Mouse (Mus musculus) midbrain, embryonic 10.5 days (tissue): ENCODE measurements around the gene Alg12. TPM values are rescaled to one million over a fixed set of nuclear protein-coding genes. Genes with fewer than 3 reads are reported as not detected.
"Not testable (repeated sequence)": the region's sequence is repeated elsewhere in the genome, so short reads cannot be mapped to it uniquely, and the experiment has no call there.

ENCODE experiments used
- DNase-seq: peaks from one replicate; pipeline ENCODE4 v3.0.0-alpha.2; 2017; ENCODE audit warnings: low spot score
- H3K27ac ChIP-seq: fragments of 300-500 bp; sonication (generic); replicated peaks from 2 replicates; pipeline ENCODE4 v1.5.1; 2016; ENCODE audit warnings: mild to moderate bottlenecking
- H3K27me3 ChIP-seq: fragments of 300-500 bp; sonication (generic); 2 replicates; pipeline ENCODE4 v1.6.1; 2016; ENCODE audit warnings: low read depth, mild to moderate bottlenecking; ENCODE audit not compliant: poor library complexity, severe bottlenecking
- H3K36me3 ChIP-seq: fragments of 300-500 bp; sonication (generic); 2 replicates; pipeline ENCODE4 v1.6.1; 2016; ENCODE audit warnings: mild to moderate bottlenecking, moderate library complexity
- H3K4me1 ChIP-seq: fragments of 300-500 bp; sonication (generic); 2 replicates; pipeline ENCODE4 v1.6.1; 2016
- H3K4me3 ChIP-seq: fragments of 300-500 bp; sonication (generic); 2 replicates; pipeline ENCODE4 v1.5.1; 2016; ENCODE audit warnings: mild to moderate bottlenecking, moderate library complexity
- H3K9me3 ChIP-seq: fragments of 300-500 bp; sonication (generic); replicated peaks from 2 replicates; pipeline ENCODE4 v1.6.1; 2016; ENCODE audit warnings: mild to moderate bottlenecking
- WGBS: fragments of 180-500 bp; shearing (Covaris S2); methylation state at CpG from one replicate; pipeline ENCODE4 v1.1.7; 2016; 5-methylcytosine and 5-hydroxymethylcytosine counted together
- polyA plus RNA-seq: library from polyadenylated mRNA; unstranded; fragments of >200 nt; fragmentation: Nextera tagmentation; extraction: Ambion mirVana; gene quantifications from 2 replicates; pipeline ENCODE4 v1.2.1, GENCODE M21; 2016

Alg12 gene
- polyA plus RNA-seq, 1 experiment from 2014 or later, result 11.7 TPM

GRCm38 (mm10) chr15:88799950-88800371 is 19.2 kb downstream of the Alg12 start:
- DNase-seq, result no peak
- no peaks in the 10 kb centered on the region for H3K9me3 ChIP-seq
- H3K27me3 ChIP-seq, result no peaks in the 10 kb centered on the region
- H3K36me3 ChIP-seq, result peaks cover 14% of the 10 kb centered on the region
- no peaks in the 10 kb centered on the region for H3K4me1 ChIP-seq
- H3K27ac ChIP-seq, result no peak overlapping the region
- 91% methylated on average over 11 of the region's 11 CpGs for WGBS
- no peak overlapping the region for H3K4me3 ChIP-seq

DNA sequence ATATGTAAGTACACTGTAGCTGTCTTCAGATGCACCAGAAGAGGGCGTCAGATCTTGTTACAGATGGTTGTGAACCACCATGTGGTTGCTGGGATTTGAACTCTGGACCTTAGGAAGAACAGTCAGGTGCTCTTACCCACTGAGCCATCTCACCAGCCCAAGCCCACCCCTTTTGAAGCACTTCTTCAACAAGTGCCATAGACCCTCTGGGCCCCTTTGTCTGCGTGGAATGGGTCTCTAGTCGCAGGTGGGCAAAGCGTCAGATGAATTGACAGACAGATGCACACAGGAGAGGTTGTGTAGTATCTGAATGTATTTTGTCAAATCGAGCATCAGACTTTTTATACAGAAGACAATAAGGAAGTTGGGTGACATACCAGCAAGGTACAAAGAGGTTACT is 24.4 kb downstream of the Alg12 start:
- not testable (repeated sequence) for H3K27ac ChIP-seq, H3K4me1 ChIP-seq, H3K4me3 ChIP-seq, H3K9me3 ChIP-seq, H3K27me3 ChIP-seq, H3K36me3 ChIP-seq, DNase-seq
- WGBS, result 87% methylated on average over 5 of the region's 5 CpGs

DNA sequence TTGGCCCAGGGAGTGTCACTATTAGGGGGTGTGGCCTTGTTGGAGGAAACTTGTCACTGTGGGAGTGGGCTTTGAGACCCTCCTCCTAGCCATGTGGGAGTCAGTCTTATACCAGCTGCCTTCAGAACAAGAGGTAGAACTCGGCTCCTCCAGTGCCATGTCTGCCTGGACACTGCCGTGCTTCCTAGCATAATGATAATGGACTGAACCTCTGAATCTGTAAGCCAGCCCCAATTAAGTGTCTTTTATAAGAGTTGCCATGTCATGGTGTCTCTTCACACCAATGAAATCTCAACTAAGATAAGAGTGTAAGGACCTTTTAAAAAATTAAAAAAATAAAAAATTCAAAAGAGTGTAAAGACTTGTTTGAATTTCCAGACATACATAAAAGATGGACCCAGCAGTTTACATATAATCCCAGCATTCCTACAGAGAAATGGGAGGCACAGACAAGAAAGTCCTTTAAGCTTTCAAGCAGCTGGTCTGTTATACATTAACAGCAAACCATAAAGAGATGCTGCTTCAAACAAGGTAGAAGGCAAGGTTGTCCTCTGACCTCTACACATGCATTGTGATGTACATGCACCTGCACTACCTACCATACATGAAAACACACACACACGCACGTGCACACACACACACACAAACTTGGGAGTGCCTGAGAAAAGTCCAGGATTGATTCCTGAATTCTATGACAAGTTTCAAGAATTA is 26.8 kb downstream of the Alg12 start:
- peaks cover 4% of the 10 kb centered on the region for H3K36me3 ChIP-seq
- H3K9me3 ChIP-seq, result no peaks in the 10 kb centered on the region
- H3K4me1 ChIP-seq, result no peaks in the 10 kb centered on the region
- WGBS, result 82% methylated on average over 4 of the region's 4 CpGs
- H3K27me3 ChIP-seq, result no peaks in the 10 kb centered on the region
- H3K4me3 ChIP-seq, result no peak overlapping the region
- DNase-seq, result no peak
- H3K27ac ChIP-seq, result no peak overlapping the region

DNA sequence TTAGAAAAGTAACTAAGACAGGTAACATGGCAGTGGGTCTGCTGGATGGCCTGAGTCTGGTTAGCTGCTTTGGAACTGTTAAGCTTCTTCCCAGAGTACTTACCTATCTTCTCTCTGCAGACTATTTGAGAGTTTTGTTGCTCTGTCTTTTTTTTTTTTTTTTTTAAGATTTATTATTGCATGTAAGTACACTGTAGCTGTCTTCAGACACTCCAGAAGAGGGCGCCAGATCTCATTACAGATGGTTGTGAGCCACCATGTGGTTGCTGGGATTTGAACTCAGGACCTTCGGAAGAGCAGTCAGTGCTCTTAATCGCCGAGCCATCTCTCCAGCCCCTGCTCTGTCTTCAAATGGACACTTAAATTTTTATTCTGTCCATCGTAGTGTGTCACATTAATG is 44.5 kb downstream of the Alg12 start:
- Histone ChIP-seq H3K9me3 (peaks cover 12% of the 10 kb centered on the region; the same call in 1 of the 2 replicates), H3K36me3 (peaks cover 93% of the 10 kb centered on the region)
- not testable (repeated sequence) for DNase-seq, H3K27me3 ChIP-seq, H3K27ac ChIP-seq, H3K4me1 ChIP-seq, H3K4me3 ChIP-seq
- 99% methylated on average over 5 of the region's 5 CpGs for WGBS

DNA sequence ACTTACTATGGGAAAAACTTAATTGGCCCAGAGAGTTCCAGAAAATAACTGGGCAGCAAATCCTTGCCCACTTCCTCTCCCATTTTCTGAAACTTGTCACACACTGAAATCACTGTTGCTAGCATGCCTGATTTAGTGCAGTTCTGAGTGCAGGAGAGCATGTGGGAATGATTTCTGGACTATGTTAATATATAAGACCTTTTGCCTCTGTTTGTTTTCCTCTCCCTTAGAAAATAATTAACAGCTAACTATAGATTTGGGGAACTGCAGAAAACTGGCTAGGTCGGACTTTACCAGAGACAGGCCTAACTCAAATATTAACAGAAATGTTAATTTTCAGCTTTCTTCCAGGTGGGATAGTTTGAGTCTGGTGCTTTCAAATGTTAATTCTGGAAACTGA is 50.6 kb downstream of the Alg12 start:
- H3K27me3 ChIP-seq, result no peaks in the 10 kb centered on the region
- peaks cover 86% of the 10 kb centered on the region for H3K36me3 ChIP-seq
- no peak overlapping the region for H3K27ac ChIP-seq
- DNase-seq, result no peak
- H3K4me1 ChIP-seq, result no peaks in the 10 kb centered on the region
- peaks cover 12% of the 10 kb centered on the region; the same call in 1 of the 2 replicates for H3K9me3 ChIP-seq
- H3K4me3 ChIP-seq, result no peak overlapping the region
- 92% methylated on average over 1 of the region's 1 CpGs for WGBS

DNA sequence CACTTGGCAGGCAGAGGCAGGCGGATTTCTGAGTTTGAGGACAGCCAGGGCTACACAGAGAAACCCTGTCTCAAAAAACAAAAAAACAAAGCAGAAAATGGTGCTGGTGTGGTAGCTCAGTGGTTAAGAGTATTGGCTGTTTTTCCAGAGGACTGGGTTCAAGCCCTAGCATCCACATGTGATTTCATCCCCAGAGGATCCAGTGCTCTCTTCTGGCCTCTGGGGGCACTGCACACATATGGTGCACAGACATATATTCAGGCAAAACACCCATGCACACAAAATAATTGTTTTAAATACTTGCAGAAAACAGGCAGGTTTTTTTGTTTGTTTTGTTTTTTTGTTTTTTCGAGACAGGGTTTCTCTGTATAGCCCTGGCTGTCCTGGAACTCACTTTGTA is 53.0 kb downstream of the Alg12 start:
- not testable (repeated sequence) for DNase-seq, H3K27ac ChIP-seq, H3K27me3 ChIP-seq, H3K4me1 ChIP-seq, H3K4me3 ChIP-seq
- Histone ChIP-seq H3K36me3 (peaks cover 86% of the 10 kb centered on the region), H3K9me3 (peaks cover 10% of the 10 kb centered on the region; the same call in 1 of the 2 replicates)
- 93% methylated on average over 2 of the region's 2 CpGs for WGBS

- 93% methylated on average over 4 of the region's 4 CpGs for WGBS
- H3K27me3 ChIP-seq, result no peaks in the 10 kb centered on the region
Measured at GRCm38 (mm10) chr15:88761551-88761950, 57.6 kb downstream of the Alg12 start.

GRCm38 (mm10) chr15:88758061-88758460 is 61.1 kb downstream of the Alg12 start:
- Histone ChIP-seq H3K27ac (no peak overlapping the region), H3K4me1 (peaks cover 10% of the 10 kb centered on the region), H3K9me3 (no peaks in the 10 kb centered on the region), H3K27me3 (no peaks in the 10 kb centered on the region), H3K4me3 (no peak overlapping the region), H3K36me3 (peaks cover 87% of the 10 kb centered on the region)
- WGBS, result 93% methylated on average over 3 of the region's 3 CpGs
- DNase-seq, result no peak

More at GRCm38 (mm10) chr15:88761551-88761950, 57.6 kb downstream of the Alg12 start:
- DNase-seq, result no peak
- H3K36me3 ChIP-seq, result peaks cover 97% of the 10 kb centered on the region
- no peaks in the 10 kb centered on the region for H3K9me3 ChIP-seq
- no peak overlapping the region for H3K4me3 ChIP-seq
- no peak overlapping the region for H3K27ac ChIP-seq
- no peaks in the 10 kb centered on the region for H3K4me1 ChIP-seq

- H3K27me3 ChIP-seq, result no peaks in the 10 kb centered on the region
- WGBS, result 98% methylated on average over 18 of the region's 18 CpGs
- H3K27ac ChIP-seq, result no peak overlapping the region
- no peak for DNase-seq
- H3K4me3 ChIP-seq, result no peak overlapping the region
- peaks cover 64% of the 10 kb centered on the region for H3K36me3 ChIP-seq
- no peaks in the 10 kb centered on the region for H3K9me3 ChIP-seq
- H3K4me1 ChIP-seq, result peaks cover 21% of the 10 kb centered on the region
Measured at GRCm38 (mm10) chr15:88755761-88756160, 63.4 kb downstream of the Alg12 start.

Other genes starting within 250 kb of the Alg12 start
- gene Zdhhc25, start 219.0 kb downstream of the Alg12 start, polyA plus RNA-seq, result not detected in 2 replicates
- 19.6 and 19.9 TPM in 2 replicates for gene Brd1, start 85.1 kb downstream of the Alg12 start, polyA plus RNA-seq
- gene Zbed4, start 67.7 kb downstream of the Alg12 start, polyA plus RNA-seq, result 37.4 and 41.3 TPM in 2 replicates
- 94.7 and 110 TPM in 2 replicates for gene Creld2, start 328 bp upstream of the Alg12 start, polyA plus RNA-seq
- gene Pim3, start 42.9 kb upstream of the Alg12 start, polyA plus RNA-seq, result 36.9 TPM in 2 replicates
- not detected in 2 replicates for gene Ttll8, start 135.1 kb upstream of the Alg12 start, polyA plus RNA-seq
- gene Mlc1, start 159.7 kb upstream of the Alg12 start, polyA plus RNA-seq, result 4.5 and 4.9 TPM in 2 replicates
- gene Mov10l1, start 163.6 kb upstream of the Alg12 start, polyA plus RNA-seq, result not detected in 2 replicates
- 0.28 and 0.47 TPM in 2 replicates for gene Panx2, start 240.4 kb upstream of the Alg12 start, polyA plus RNA-seq